Mouse (Mus musculus) frontal cortex, adult 2 months (tissue): ENCODE measurements around the gene Olfr1175-ps. TPM values are rescaled to one million over a fixed set of nuclear protein-coding genes. Genes with fewer than 3 reads are reported as not detected.

Source experiments
- DNase-seq, 2 experiments: peaks; one replicate each; pipeline ENCODE4 v3.0.0; 2022; ENCODE audit warnings: low spot score in 1 of 2; ENCODE audit errors: extremely low spot score in 1 of 2
- polyA plus RNA-seq: library from polyadenylated mRNA; depleted of rRNA; stranded (reverse); fragments of >200 nt; gene quantifications from 2 replicates; pipeline ENCODE4 v1.2.3, GENCODE M21; 2012; rRNA removed

Gene Olfr1175-ps
- not detected in 2 replicates for polyA plus RNA-seq

DNA sequence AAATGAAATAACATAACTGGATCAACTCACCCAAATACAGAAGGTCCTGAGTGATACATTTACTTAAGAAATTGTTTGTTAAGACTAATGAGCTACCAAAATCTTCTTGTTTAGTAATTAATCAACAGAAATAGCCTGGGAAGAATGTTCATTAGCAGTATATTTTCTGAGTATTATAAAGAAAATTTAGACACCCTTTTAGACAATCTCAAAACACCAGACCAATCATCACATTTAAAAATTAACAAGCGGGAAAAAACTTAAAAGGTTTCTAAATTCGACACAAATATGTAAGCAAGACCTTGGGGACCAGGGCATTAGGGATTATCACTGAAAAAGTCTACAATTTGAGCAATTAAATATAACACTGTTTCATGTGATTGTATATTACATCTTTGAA is at the start of gene Olfr1175-ps:
Gene Olfr1175-ps, minus strand, starts transcription at position 101 of the 400 bp plus-strand sequence.
- DNase-seq, result no peak

DNA sequence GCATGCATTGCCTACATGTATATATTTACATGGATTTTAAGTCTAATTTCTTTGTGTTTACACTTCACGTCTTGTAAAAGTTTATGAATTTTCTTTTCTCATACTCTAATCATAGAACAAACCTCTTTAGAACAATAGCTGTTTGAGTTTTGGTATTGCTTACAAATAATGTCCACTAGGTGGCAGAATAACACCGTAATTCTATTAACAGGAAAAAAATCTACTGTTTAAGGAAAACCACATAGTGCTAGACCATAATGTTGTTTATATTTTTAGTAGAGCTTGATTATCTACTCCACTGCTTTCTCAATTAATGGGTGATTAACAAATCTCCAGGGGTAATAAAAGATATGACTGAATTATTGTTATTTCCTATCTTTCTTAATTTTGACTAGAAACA is 29.3 kb upstream of the Olfr1175-ps start:
- peak in 1 of 2 experiments; percentile 64 for DNase-seq

DNA sequence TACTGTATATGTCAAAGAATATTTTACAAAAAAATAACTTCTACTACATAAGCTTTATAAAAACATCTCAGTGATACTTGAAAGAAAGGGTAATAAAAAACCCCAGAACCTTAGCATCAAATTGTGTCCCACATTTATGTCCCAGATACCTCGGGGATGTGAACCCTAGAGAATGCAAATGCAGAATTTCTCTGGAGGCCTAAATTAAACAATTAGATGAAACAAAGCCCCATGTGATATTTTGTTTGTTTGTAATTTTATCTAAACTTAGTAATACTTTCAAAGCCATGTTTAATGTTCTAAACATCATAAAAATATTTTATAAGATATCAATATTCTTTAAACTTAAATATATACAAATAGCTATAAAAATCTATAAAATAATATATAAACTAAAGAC is 19.4 kb upstream of the Olfr1175-ps start, which contains the start of gene Olfr1177-ps:
Gene Olfr1177-ps, minus strand, starts transcription at position 101 of the 400 bp plus-strand sequence.
- DNase-seq, result no peak

DNA sequence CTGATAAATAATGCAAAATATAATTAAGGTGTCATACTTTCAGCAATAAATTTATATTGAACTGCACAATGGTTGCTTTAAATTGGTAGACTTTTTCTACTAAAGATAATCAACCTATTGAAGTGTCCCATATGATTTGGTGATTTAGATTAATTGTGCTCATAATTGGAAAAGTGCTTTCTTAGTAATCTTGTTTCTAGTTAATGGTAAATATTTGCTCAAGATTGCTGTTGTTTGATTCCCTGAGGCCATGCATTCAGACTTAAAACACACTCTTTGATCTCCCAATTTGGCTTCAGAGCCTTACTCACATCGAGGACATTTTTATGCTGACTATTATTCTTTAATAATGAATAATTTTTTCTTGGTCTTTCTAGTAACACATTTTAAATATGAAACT is 9.4 kb upstream of the Olfr1175-ps start, which contains the start of gene Olfr1176:
Gene Olfr1176, plus strand, starts transcription at position 301 of the 400 bp plus-strand sequence.
- DNase-seq, result no peak

DNA sequence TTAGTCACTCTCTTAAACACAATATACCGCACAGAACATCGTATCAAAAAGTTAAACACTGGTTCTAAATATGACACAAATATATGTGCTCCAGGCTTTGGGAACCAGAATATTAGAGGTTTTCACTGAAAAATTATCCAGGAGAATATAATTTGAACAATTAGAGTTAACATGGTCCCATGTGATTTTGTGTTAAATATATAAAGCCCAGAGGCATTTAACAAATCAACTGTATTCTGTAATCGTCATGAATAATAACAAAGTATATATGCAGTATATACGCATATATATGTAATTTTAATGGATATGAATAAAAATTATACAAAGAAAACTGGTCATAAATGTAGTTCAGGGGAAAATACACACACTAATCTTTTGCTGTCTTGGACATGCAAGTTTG is 12.0 kb downstream of the Olfr1175-ps start, which contains the start of gene Olfr1174-ps:
Gene Olfr1174-ps, minus strand, starts transcription at position 101 of the 400 bp plus-strand sequence.
- DNase-seq, result no peak

DNA sequence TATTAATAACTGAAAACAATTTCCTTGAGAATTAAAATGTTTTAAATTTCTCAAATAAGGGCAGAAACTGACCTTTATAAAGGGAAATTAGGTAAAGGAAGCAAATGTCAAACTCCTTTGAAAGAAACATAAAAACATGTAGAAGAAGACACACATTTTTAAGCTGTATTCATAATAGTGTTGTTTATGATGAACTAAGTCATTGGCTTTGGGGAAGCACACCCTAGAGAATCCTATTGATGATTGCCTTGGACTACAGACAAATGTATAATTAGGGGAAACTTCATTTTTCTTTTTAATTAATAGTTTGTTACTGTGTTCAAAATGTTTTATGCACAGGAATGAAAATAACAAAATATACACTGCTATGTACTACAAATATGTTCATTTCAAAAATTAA is 47.2 kb downstream of the Olfr1175-ps start, which contains the start of gene Olfr1173:
Gene Olfr1173, minus strand, starts transcription at position 101 of the 400 bp plus-strand sequence.
- no peak for DNase-seq

Other genes starting within 250 kb of the Olfr1175-ps start
- not detected in 2 replicates for gene Olfr1164, start 233.2 kb downstream of the Olfr1175-ps start, polyA plus RNA-seq
- gene Olfr1166, start 198.9 kb downstream of the Olfr1175-ps start, polyA plus RNA-seq, result not detected in 2 replicates
- gene Olfr1167, start 172.0 kb downstream of the Olfr1175-ps start, polyA plus RNA-seq, result not detected in 2 replicates
- gene Olfr1168, start 145.3 kb downstream of the Olfr1175-ps start, polyA plus RNA-seq, result not detected in 2 replicates
- not detected in 2 replicates for gene Olfr1170, start 98.9 kb downstream of the Olfr1175-ps start, polyA plus RNA-seq
- gene Olfr1173, start 47.3 kb downstream of the Olfr1175-ps start, polyA plus RNA-seq, result not detected in 2 replicates
- not detected in 2 replicates for gene Olfr1174-ps, start 12.1 kb downstream of the Olfr1175-ps start, polyA plus RNA-seq
- 0.02 TPM in 1 of 2 replicates, not detected in the other for gene Olfr1176, start 9.5 kb upstream of the Olfr1175-ps start, polyA plus RNA-seq
- not detected in 2 replicates for gene Olfr1177-ps, start 19.3 kb upstream of the Olfr1175-ps start, polyA plus RNA-seq
- gene Olfr1178, start 59.8 kb upstream of the Olfr1175-ps start, polyA plus RNA-seq, result not detected in 2 replicates
- not detected in 2 replicates for gene Olfr1179, start 79.2 kb upstream of the Olfr1175-ps start, polyA plus RNA-seq
- gene Olfr1180, start 91.9 kb upstream of the Olfr1175-ps start, polyA plus RNA-seq, result not detected in 2 replicates
- gene Olfr1181, start 99.0 kb upstream of the Olfr1175-ps start, polyA plus RNA-seq, result not detected in 2 replicates
- gene Gm13757, start 121.9 kb upstream of the Olfr1175-ps start, polyA plus RNA-seq, result not detected in 2 replicates
- gene Olfr1183, start 127.7 kb upstream of the Olfr1175-ps start, polyA plus RNA-seq, result not detected in 2 replicates
- not detected in 2 replicates for gene Olfr1184, start 156.4 kb upstream of the Olfr1175-ps start, polyA plus RNA-seq
- gene Olfr1185-ps1, start 166.1 kb upstream of the Olfr1175-ps start, polyA plus RNA-seq, result not detected in 2 replicates
- not detected in 2 replicates for gene Olfr1186, start 191.3 kb upstream of the Olfr1175-ps start, polyA plus RNA-seq
- not detected in 2 replicates for gene Olfr1188, start 229.7 kb upstream of the Olfr1175-ps start, polyA plus RNA-seq